Mouse (Mus musculus) liver, embryonic 13.5 days (tissue): ENCODE measurements around the gene Gdf10. TPM values are rescaled to one million over a fixed set of nuclear protein-coding genes. Genes with fewer than 3 reads are reported as not detected.

Source experiments
- ATAC-seq: fragments of 200-750 bp; cut with Nextera tagmentation; 2 replicates; pipeline ENCODE4 v1.8.0; 2017; ENCODE audit warnings: low read depth, mild to moderate bottlenecking, moderate number of reproducible peaks, moderate library complexity
- DNase-seq: peaks from one replicate; pipeline ENCODE4 v3.0.0; 2022
- H3K27ac ChIP-seq: fragments of 300-500 bp; sonication (generic); 2 replicates; pipeline ENCODE4 v1.5.1; 2015; ENCODE audit warnings: moderate library complexity, mild to moderate bottlenecking, inconsistent platforms
- H3K27me3 ChIP-seq: fragments of 300-500 bp; sonication (generic); 2 replicates; pipeline ENCODE4 v1.6.1; 2015; ENCODE audit warnings: mild to moderate bottlenecking, inconsistent platforms
- H3K36me3 ChIP-seq: fragments of 300-500 bp; sonication (generic); 2 replicates; pipeline ENCODE4 v1.6.1; 2015; ENCODE audit warnings: mild to moderate bottlenecking, inconsistent platforms
- H3K4me1 ChIP-seq: fragments of 300-500 bp; sonication (generic); replicated peaks from 2 replicates; pipeline ENCODE4 v1.6.1; 2015; ENCODE audit warnings: inconsistent platforms
- H3K4me2 ChIP-seq: fragments of 300-500 bp; sonication (generic); 2 replicates; pipeline ENCODE4 v1.6.1; 2015; ENCODE audit warnings: inconsistent platforms, mild to moderate bottlenecking, moderate library complexity
- H3K4me3 ChIP-seq: fragments of 300-500 bp; sonication (generic); replicated peaks from 2 replicates; pipeline ENCODE4 v1.5.1; 2015; ENCODE audit warnings: mild to moderate bottlenecking, inconsistent platforms
- H3K9ac ChIP-seq: fragments of 300-500 bp; sonication (generic); 2 replicates; pipeline ENCODE4 v1.6.1; 2015; ENCODE audit warnings: mild to moderate bottlenecking, inconsistent platforms
- H3K9me3 ChIP-seq: fragments of 300-500 bp; sonication (generic); replicated peaks from 2 replicates; pipeline ENCODE4 v1.6.1; 2016; ENCODE audit warnings: inconsistent platforms
- WGBS: fragments of 180-500 bp; shearing (Covaris S2); methylation state at CpG from one replicate; pipeline ENCODE4 v1.1.7; 2015; ENCODE audit not compliant: insufficient replicate concordance; 5-methylcytosine and 5-hydroxymethylcytosine counted together
- polyA plus RNA-seq: library from polyadenylated mRNA; unstranded; fragments of >200 nt; fragmentation: Nextera tagmentation; extraction: Ambion mirVana; gene quantifications from 2 replicates; pipeline ENCODE4 v1.2.1, GENCODE M21; 2015

Gdf10 gene
- 5.6 and 6.8 TPM in 2 replicates for polyA plus RNA-seq

DNA sequence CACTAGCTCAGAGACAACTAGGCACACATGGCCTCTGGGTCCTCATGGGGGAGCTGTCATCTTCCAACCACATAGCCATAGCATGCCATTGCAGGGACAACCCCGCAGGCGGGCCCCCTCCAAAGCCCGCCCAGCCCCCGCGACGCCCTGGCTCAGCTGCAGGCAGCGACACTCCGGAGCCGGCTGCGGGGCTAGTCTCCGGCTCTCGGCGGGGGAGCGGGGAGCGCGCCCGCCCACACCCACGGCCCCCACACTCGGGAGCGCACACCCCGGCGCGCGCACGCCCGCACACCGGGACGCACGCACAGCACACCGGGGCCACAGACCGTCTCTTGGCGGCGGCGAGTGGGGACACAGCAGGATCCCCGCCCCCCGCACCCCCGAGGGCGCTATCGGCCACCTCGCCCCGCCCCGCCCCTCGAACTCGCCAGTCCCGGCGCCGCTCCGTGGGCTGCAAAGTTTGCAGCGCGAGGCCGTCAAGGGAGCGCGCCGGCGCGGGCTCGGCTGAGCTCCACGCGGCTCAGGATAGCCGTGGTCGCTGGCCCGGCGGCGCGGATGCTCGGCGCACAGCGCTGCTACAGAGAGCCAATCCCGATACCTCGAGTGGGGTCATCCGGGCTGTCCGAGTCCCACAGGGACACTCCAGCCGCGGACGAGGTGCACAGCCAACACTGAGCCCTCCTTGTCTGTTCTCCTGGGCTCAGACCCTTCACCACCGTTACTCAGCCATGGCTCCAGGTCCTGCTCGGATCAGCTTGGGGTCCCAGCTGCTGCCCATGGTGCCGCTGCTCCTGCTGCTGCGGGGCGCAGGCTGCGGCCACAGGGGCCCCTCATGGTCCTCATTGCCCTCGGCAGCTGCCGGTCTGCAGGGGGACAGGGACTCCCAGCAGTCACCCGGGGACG is at the start of gene Gdf10:
Gene Gdf10, plus strand, starts transcription at position 420 of the 903 bp plus-strand sequence.
- H3K9ac ChIP-seq: peak within 1 kb of the TSS; percentile 47; the same call in 1 of the 2 replicates
- H3K4me1 ChIP-seq: no peaks in the 10 kb centered on the region
- H3K27ac ChIP-seq: no peak within 1 kb of the TSS
- peaks cover 78% of the 10 kb centered on the region for H3K27me3 ChIP-seq
- ATAC-seq: no peak
- 2% methylated on average over 82 of the region's 85 CpGs for WGBS
- peak within 1 kb of the TSS; percentile 58 for H3K4me2 ChIP-seq
- H3K36me3 ChIP-seq: no peaks in the 10 kb centered on the region
- DNase-seq: no peak
- no peaks in the 10 kb centered on the region for H3K9me3 ChIP-seq
- H3K4me3 ChIP-seq: peak within 1 kb of the TSS; percentile 41

DNA sequence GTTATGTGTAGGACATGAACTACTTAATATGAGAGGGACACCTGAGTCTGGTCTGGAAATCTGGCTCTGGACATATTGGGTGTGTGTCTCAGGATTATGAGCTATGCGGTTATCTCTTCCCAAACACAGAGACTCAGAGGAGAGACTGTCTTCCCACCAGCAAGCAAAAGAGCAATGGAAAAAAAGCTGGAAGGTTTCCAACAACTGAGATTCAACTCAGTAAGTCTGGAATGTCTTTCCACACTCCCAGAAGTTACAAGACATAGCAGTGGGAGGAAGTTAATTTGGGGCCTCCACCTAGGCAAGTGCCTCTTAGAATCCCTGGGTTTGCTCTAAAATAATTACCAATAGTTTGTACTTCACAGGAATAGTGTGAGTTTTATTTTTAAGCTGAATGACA is 44.6 kb upstream of the Gdf10 start:
- Histone ChIP-seq H3K27ac (no peak overlapping the region), H3K4me3 (no peak overlapping the region), H3K36me3 (no peaks in the 10 kb centered on the region), H3K9ac (no peak overlapping the region), H3K4me2 (no peak overlapping the region), H3K27me3 (no peaks in the 10 kb centered on the region), H3K9me3 (no peaks in the 10 kb centered on the region), H3K4me1 (no peaks in the 10 kb centered on the region)
- no peak for ATAC-seq
- 90% methylated on average over 1 of the region's 1 CpGs for WGBS
- no peak for DNase-seq

DNA sequence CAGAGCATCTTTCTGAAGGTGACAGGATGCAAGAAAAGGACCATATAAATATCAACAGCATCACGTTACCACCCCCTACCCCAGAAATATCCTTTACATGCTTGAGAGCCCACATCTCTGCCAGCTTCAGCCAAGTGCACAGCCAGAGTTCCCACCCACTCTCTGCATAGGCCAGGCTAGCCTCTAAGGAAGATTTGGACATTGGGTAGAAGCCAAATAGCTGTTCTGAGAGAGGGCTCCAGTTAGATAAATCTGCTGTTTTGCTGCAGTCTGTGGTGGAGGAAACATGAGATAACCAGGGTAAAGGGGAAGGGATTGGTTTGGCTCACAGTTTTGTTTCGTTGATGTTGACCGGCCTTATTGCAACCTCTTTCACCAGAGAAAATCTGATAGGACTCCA is 43.2 kb upstream of the Gdf10 start:
- 68% methylated on average over 3 of the region's 3 CpGs for WGBS
- H3K9me3 ChIP-seq: no peaks in the 10 kb centered on the region
- DNase-seq (no peak), ATAC-seq (no peak)
- no peak overlapping the region for H3K27ac ChIP-seq
- no peaks in the 10 kb centered on the region for H3K27me3 ChIP-seq
- no peaks in the 10 kb centered on the region for H3K4me1 ChIP-seq
- H3K36me3 ChIP-seq: no peaks in the 10 kb centered on the region
- H3K4me3 ChIP-seq: no peak overlapping the region
- no peak overlapping the region for H3K9ac ChIP-seq
- no peak overlapping the region for H3K4me2 ChIP-seq

DNA sequence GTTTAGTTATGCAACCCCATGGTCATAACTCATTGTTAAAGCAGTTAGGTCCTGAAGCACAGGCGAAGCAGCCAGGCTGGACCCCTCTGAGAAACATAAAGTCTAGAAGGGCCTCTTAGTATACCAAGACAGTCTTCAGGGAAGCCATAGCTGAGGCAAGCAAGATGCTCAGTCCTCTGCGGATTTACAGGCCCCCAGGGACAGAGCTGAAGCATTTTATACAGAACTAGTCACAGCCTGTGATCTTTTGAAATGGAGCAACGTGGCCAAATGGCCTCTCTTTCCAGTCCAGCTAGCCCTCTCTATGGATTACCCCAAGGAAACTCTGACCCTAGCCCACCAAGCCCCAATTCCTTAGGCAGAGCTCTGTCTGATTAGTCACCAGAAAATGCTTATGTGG is 41.9 kb upstream of the Gdf10 start:
- no peak overlapping the region for H3K27ac ChIP-seq
- no peaks in the 10 kb centered on the region for H3K9me3 ChIP-seq
- no peaks in the 10 kb centered on the region for H3K4me1 ChIP-seq
- no peaks in the 10 kb centered on the region for H3K27me3 ChIP-seq
- 34% methylated on average over 3 of the region's 3 CpGs for WGBS
- no peaks in the 10 kb centered on the region for H3K36me3 ChIP-seq
- no peak overlapping the region for H3K4me3 ChIP-seq
- H3K9ac ChIP-seq: no peak overlapping the region
- DNase-seq (no peak), ATAC-seq (no peak)
- no peak overlapping the region for H3K4me2 ChIP-seq

DNA sequence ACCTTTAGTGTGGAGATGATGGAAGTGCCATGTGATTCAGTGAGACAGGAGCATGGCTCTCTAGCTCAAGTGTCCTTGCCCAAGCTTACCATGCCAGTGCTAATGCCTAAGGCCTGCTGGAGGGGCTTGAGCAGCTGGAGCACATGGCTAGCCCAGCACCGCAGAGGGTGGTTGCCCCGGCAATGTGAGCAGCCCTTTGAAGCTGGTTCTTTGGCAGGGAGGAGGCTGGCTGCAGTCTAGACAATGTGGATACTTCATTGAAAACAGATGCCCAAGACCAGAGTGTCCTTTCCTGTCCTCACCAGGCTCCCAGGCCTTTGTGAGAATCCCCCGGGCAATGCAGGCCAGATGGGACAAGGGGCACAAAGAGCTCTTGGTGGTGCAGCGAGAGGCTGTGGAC is 40.3 kb upstream of the Gdf10 start:
- Histone ChIP-seq H3K27ac (no peak overlapping the region), H3K36me3 (no peaks in the 10 kb centered on the region), H3K4me1 (no peaks in the 10 kb centered on the region), H3K4me2 (no peak overlapping the region), H3K9me3 (no peaks in the 10 kb centered on the region), H3K4me3 (no peak overlapping the region), H3K9ac (no peak overlapping the region), H3K27me3 (no peaks in the 10 kb centered on the region)
- DNase-seq: no peak
- 77% methylated on average over 4 of the region's 4 CpGs for WGBS
- no peak for ATAC-seq

DNA sequence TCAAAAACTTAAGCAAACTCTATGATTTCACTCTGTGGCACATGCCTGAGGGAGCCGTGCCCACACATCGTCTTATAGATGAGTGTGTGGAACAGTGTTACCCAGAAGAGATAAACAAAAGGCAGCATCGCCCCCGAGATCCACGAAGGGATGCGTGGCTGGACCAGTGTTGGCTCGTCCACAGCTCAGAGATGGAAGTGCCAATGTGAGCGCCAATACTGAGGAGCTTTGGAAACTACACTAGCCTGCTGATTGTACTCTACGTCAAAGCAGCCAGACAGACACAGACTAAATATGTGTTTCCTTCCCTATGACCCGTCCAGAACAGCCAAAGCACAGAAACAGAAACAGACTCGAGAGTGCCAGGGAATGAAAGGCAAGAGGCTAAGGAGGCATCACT is 37.9 kb upstream of the Gdf10 start:
- no peaks in the 10 kb centered on the region for H3K9me3 ChIP-seq
- no peaks in the 10 kb centered on the region for H3K36me3 ChIP-seq
- 63% methylated on average over 11 of the region's 11 CpGs for WGBS
- DNase-seq (no peak), ATAC-seq (no peak)
- no peak overlapping the region for H3K4me3 ChIP-seq
- H3K4me1 ChIP-seq: no peaks in the 10 kb centered on the region
- no peak overlapping the region for H3K9ac ChIP-seq
- no peak overlapping the region for H3K4me2 ChIP-seq
- H3K27me3 ChIP-seq: no peaks in the 10 kb centered on the region
- no peak overlapping the region for H3K27ac ChIP-seq

DNA sequence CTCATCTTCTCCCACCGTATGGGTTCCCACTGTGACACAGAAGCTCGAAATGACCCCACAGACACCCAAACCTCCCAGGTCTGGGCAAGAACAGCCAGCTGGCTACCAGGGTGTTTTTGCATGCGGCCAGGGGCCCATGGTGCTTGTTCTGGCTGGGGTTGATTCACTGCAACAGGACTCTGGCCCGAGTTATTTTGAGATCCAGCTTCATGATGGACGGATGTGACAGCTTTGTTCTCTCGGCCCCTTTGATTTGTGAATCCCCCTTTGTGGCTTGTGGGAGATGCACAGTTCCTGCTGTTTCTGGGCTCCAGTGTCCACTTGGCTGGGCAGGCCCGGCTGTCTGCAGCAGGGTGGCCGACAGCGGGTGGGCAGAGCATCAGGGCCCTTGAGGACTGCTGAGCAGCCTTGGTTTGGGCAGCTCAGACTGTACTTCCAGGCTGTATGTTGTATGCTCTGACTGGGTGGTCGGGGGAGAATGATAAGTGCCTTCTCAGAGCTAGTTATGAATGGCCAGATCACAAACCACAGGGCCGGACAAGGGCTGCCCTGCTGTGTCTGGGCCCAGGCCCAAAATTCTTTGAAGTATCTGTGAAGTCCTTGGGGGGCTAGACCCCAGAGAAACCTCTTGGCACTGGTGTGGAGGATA is 34.9 kb upstream of the Gdf10 start:
- Histone ChIP-seq H3K9me3 (no peaks in the 10 kb centered on the region), H3K36me3 (no peaks in the 10 kb centered on the region), H3K27me3 (no peaks in the 10 kb centered on the region), H3K4me1 (no peaks in the 10 kb centered on the region), H3K4me2 (no peak overlapping the region), H3K9ac (no peak overlapping the region), H3K27ac (no peak overlapping the region), H3K4me3 (no peak overlapping the region)
- ATAC-seq (no peak), DNase-seq (no peak)
- 59% methylated on average over 11 of the region's 11 CpGs for WGBS

DNA sequence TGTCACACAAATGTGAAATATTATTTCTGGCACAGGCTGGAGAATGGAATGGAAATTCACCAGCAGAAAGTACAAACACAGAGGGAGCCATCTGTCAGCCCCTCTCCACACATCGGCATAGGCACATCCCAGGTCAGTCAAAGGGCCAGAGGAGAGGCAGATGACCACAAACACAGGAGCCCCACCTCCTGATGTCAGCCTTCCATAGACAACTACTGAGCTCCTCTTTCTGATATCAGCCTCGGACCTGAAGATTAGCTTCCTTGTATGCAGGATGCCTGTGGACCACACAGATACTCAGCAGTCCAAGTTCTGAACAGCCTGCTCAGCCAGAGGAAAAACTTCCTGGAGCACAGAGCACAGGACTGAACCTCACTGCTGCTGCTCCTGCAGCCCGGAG is 33.4 kb upstream of the Gdf10 start:
- 52% methylated on average over 3 of the region's 3 CpGs for WGBS
- H3K9me3 ChIP-seq: no peaks in the 10 kb centered on the region
- H3K36me3 ChIP-seq: no peaks in the 10 kb centered on the region
- no peak overlapping the region for H3K9ac ChIP-seq
- no peak overlapping the region for H3K4me3 ChIP-seq
- H3K27ac ChIP-seq: no peak overlapping the region
- no peaks in the 10 kb centered on the region for H3K4me1 ChIP-seq
- ATAC-seq (no peak), DNase-seq (no peak)
- H3K27me3 ChIP-seq: no peaks in the 10 kb centered on the region
- no peak overlapping the region for H3K4me2 ChIP-seq

DNA sequence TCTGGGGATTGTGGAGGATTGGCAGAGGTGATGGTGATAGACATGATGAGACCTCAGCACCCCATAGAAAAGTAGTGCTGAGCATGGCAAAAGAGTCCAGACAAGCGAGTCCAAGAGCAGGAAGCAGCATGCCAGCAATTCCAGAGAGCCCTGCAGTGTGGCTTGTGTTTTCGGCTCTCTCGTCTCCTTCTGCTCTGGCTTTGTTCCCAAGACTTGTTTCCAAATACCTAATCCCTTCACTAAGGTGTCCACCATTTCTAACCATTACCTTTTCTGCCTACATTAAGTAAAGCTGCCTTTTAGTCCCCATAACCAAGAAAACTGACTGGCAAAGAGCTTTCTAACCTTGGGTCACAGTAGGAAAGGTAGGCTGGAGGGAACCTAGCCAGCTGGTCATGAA is 31.9 kb upstream of the Gdf10 start:
- whole genome bisulfite sequencing: 67% methylated on average over 3 of the region's 3 CpGs
- no peak overlapping the region for H3K4me2 ChIP-seq
- no peak overlapping the region for H3K9ac ChIP-seq
- no peak overlapping the region for H3K4me3 ChIP-seq
- no peaks in the 10 kb centered on the region for H3K27me3 ChIP-seq
- DNase-seq (no peak), ATAC-seq (no peak)
- no peaks in the 10 kb centered on the region for H3K36me3 ChIP-seq
- no peaks in the 10 kb centered on the region for H3K4me1 ChIP-seq
- no peaks in the 10 kb centered on the region for H3K9me3 ChIP-seq
- H3K27ac ChIP-seq: no peak overlapping the region

DNA sequence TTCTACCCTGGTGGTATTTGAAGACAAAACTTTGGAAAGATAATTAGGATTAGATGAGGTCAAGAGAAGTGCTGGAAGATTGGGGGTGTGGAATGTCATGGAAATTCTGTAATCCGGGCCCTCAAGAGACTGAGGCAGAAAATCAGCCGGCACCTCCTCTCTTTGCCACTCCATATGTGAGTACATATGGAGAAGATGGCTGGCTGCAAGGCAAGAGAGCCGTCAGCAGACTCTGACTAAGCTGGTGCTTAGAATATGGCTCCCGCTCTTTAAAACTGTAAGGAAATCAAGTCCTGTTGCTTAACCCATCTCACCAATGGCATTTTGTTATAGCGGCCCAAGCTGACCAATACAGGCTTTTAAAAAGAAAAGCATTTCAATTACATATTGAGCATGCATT is 27.6 kb upstream of the Gdf10 start:
- no peaks in the 10 kb centered on the region for H3K4me1 ChIP-seq
- no peaks in the 10 kb centered on the region for H3K36me3 ChIP-seq
- no peak overlapping the region for H3K4me3 ChIP-seq
- WGBS: 76% methylated on average over 5 of the region's 5 CpGs
- no peak for DNase-seq
- no peaks in the 10 kb centered on the region for H3K9me3 ChIP-seq
- no peak overlapping the region for H3K27ac ChIP-seq
- no peak overlapping the region for H3K4me2 ChIP-seq
- no peak overlapping the region for H3K9ac ChIP-seq
- ATAC-seq: no peak
- H3K27me3 ChIP-seq: no peaks in the 10 kb centered on the region

DNA sequence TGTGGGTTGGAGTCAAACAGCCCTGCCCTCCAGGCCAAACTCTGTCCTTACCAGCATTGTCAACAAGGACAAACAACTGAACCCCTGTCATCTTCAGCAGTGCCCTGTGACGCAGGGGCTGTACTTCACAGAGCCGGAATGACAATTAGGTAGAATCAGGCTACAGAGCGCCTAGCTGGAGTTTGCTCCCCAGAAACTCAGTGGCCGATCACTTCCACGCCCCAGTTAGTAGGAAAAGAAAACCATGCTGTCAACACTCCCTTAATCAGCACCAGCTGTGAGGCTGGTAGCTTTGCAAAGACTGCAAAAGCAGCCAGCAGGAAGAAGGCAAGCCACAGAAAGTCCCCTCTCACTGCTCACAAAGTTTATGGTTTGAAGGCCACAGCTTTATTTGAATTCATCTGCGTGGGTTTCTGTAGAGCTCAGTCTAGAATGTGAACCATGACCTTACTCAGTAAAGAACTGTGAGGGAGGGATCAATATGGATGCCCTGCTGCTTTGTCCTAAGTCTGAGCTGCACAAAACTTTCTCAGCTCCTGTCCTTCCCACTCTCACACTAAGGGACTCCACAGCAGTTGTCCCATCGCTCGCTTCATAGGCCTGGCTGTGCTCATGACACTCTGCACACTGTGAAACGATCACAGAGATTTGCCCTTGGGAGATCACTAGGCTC is 26.6 kb upstream of the Gdf10 start:
- Histone ChIP-seq H3K4me2 (no peak overlapping the region), H3K27me3 (no peaks in the 10 kb centered on the region), H3K36me3 (no peaks in the 10 kb centered on the region), H3K9ac (no peak overlapping the region), H3K27ac (no peak overlapping the region), H3K4me3 (no peak overlapping the region), H3K9me3 (no peaks in the 10 kb centered on the region), H3K4me1 (no peaks in the 10 kb centered on the region)
- no peak for DNase-seq
- WGBS: 49% methylated on average over 9 of the region's 9 CpGs
- no peak for ATAC-seq
